Mouse (Mus musculus) kidney, adult 2 months (tissue): Measurements from ENCODE around the gene Wnt5b. TPM values are rescaled to one million over a fixed set of nuclear protein-coding genes. Genes with fewer than 3 reads are reported as not detected.

ENCODE experiments used
- DNase-seq: peaks from one replicate; pipeline ENCODE4 v3.0.0; 2021
- H3K27ac ChIP-seq: fragments of 200-500 bp; 2 replicates; pipeline ENCODE4 v1.5.1; 2012; ENCODE audit warnings: low read depth, low read length, control low read depth, inconsistent platforms; ENCODE audit not compliant: insufficient read depth
- H3K27me3 ChIP-seq: fragments of 200-500 bp; replicated peaks from 2 replicates; pipeline ENCODE4 v1.6.1; 2012; ENCODE audit warnings: mild to moderate bottlenecking, moderate library complexity, low read length, inconsistent platforms; ENCODE audit not compliant: control insufficient read depth, insufficient read depth
- H3K36me3 ChIP-seq: fragments of 200-500 bp; 2 replicates; pipeline ENCODE4 v1.6.1; 2012; ENCODE audit warnings: mild to moderate bottlenecking, moderate library complexity, low read length, inconsistent platforms; ENCODE audit not compliant: control insufficient read depth, insufficient read depth
- H3K4me1 ChIP-seq: fragments of 200-500 bp; 2 replicates; pipeline ENCODE4 v1.6.1; 2011; ENCODE audit warnings: low read length; ENCODE audit not compliant: control insufficient read depth, insufficient read depth
- H3K4me3 ChIP-seq: fragments of 200-500 bp; 2 replicates; pipeline ENCODE4 v1.5.1; 2011; ENCODE audit warnings: mild to moderate bottlenecking, low read depth, low read length, control low read depth; ENCODE audit not compliant: insufficient read depth
- CTCF ChIP-seq: fragments of 200-500 bp; conservative IDR thresholded peaks from 2 replicates; pipeline ENCODE4 v1.5.1; 2011; ENCODE audit warnings: low read depth, mild to moderate bottlenecking, control low read depth, low read length, moderate library complexity, mixed read lengths; ENCODE audit not compliant: insufficient read depth, insufficient read length
- POLR2A ChIP-seq: fragments of 200-500 bp; IDR thresholded peaks from one replicate; pipeline ENCODE4 v1.6.1; 2011; ENCODE audit warnings: low read depth, low read length, control low read depth
- WGBS: fragments of 180-500 bp; shearing (Covaris S2); methylation state at CpG from one replicate; pipeline ENCODE4 v1.1.7; 2018; 5-methylcytosine and 5-hydroxymethylcytosine counted together
- polyA plus RNA-seq: library from polyadenylated mRNA; depleted of rRNA; stranded (reverse); fragments of >200 nt; gene quantifications from 2 replicates; pipeline ENCODE4 v1.2.3, GENCODE M21; 2012

Wnt5b gene
- polyA plus RNA-seq, 1 experiment = 6.2 TPM

DNA sequence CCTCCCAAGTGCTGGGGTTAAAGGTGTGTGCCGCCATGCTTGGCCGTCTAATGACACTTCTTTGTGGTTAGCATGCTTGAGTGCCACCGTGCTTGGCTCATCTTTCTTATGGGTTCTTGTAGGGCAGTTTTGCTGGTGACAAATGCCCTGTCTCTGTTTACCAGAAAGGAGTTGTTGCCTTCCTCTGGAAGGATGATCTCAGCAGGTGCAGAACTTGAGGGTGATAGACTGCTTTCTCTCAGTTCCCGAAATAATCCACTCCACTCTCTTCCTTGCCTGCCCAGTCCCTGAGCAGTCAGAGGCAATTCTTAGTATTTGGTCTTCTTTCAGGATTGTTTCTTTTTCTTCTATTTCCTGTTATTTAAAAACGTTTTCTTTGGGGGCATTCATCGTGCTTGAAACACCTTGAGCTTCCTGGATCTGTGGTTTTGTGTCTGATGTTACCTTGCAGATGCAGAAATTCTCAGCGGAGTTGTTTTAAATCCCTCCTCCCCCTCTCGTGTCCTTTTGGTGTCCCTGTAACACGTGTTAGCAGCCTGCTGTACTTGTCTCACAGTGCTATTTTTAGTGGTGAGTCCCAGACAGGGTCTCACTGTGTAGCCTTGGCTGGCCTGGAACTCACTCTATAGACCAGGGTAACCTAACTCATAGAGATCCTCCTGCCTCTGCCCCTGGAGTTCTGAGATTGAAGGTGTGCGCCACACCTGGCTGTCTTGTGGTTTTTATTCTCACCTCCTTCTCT is 35.3 kb downstream of the Wnt5b start:
- H3K27ac ChIP-seq = no peak overlapping the region
- 53% methylated on average over 10 of the region's 10 CpGs for whole genome bisulfite sequencing
- TF ChIP-seq CTCF = no peak
- no peak for TF ChIP-seq POLR2A
- DNase-seq = peak; percentile 47
- no peaks in the 10 kb centered on the region; the same call in 1 of the 2 replicates for H3K4me1 ChIP-seq
- H3K27me3 ChIP-seq = no peaks in the 10 kb centered on the region
- no peak overlapping the region for H3K4me3 ChIP-seq
- H3K36me3 ChIP-seq = no peaks in the 10 kb centered on the region

DNA sequence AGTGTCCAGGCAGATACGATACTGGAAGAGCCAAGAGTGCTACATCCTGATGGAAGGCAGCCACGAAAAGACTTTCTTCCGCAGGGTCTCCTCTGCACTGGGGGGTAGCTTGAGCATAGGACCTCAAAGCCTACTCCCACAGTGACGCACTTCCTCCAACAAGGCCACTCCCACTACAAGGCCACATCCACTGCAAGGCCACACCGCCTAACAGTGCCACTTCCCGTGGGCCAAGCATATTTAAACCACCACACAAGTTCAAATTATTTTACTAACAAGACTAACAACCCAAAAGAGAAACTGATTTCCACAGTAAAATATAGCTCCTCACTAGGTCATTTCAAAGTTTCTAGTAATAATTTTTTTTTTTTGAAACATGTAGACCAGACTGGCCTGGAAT is 35.9 kb downstream of the Wnt5b start:
- H3K27ac ChIP-seq = no peak overlapping the region
- DNase-seq = no peak
- WGBS = 86% methylated on average over 6 of the region's 6 CpGs

DNA sequence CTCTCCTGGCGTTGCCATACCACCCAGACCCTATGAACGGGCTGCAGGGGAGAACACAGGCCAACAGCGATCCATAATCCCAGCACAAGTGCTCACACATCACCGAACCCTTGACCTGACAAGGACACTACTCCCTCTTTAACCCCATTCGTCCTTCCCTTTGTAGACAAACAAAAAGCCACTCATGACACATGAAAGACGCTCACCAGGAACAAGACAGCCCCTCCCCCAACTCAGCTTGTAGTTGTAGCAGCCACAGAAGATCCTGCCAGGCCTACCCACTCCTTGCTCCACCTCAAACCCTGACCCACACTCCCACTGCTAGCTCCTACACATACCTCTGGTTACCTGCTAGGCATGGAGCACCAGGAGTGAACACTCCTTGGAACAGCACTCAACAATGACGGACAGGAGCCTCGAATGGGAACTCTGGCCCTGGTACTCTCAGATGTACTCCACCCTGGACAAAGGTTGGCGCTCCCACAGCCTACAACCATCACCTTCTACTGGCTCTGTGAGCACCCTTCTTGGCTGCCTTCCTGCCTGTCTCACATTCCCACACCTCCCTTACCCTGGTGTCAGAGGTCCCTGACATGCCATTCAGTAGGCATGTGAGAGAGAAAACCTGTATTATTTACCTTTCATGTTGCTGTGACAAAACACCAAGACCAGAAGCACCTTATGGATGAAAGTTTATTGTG is 38.5 kb downstream of the Wnt5b start:
- DNase-seq = peak; percentile 68
- Histone ChIP-seq H3K36me3 (no peaks in the 10 kb centered on the region), H3K27me3 (no peaks in the 10 kb centered on the region), H3K4me1 (no peaks in the 10 kb centered on the region; the same call in 1 of the 2 replicates), H3K4me3 (no peak overlapping the region), H3K27ac (no peak overlapping the region)
- WGBS = 77% methylated on average over 9 of the region's 9 CpGs
- no peak for TF ChIP-seq POLR2A
- TF ChIP-seq CTCF = no peak

More for the DNA sequence above, 35.9 kb downstream of the Wnt5b start:
- Histone ChIP-seq H3K27me3 (no peaks in the 10 kb centered on the region), H3K4me3 (no peak overlapping the region), H3K36me3 (no peaks in the 10 kb centered on the region), H3K4me1 (no peaks in the 10 kb centered on the region; the same call in 1 of the 2 replicates)
- TF ChIP-seq POLR2A = no peak
- TF ChIP-seq CTCF = no peak

DNA sequence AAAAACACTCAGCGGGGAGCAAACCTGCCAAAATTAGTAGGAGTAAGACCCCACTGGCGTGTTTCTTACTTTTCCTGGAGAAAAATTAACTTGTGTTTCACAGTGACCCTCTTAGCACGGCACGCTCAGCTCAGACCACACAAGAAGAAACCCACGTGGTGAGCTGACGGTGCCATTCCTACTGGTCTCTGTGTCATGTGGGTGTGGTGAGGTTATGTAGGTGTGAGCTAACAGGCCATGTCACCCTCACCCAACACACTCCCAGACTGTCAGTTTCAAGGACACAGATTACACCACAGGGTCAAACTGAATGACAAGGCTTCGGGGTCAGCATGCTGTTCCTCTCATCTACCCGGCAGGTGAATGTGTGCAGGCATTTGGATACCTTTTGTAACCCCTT is 39.4 kb downstream of the Wnt5b start:
- no peaks in the 10 kb centered on the region for H3K27me3 ChIP-seq
- DNase-seq = no peak
- H3K27ac ChIP-seq = no peak overlapping the region
- TF ChIP-seq POLR2A (no peak), CTCF (no peak)
- H3K4me1 ChIP-seq = no peaks in the 10 kb centered on the region; the same call in 1 of the 2 replicates
- H3K36me3 ChIP-seq = no peaks in the 10 kb centered on the region
- no peak overlapping the region for H3K4me3 ChIP-seq
- 57% methylated on average over 8 of the region's 8 CpGs for WGBS

DNA sequence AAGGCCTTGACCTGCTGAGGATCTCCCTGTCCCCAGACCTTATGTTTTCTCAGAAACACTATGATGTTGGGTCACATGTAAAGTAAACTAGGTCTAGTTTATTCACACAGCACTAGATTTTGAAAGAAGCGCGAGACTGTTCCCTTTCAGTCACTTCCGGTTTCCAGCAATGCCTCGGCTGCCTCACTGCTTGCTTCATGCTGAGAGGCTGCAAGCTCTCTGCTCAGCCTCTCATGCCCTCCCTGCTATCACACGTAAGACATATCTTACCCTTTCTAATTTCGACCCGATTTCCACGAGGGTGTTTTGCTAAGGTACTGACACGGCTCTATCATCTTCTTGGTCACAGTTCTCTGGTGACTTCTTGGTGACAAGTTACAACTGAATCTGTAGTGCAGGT is 42.1 kb downstream of the Wnt5b start:
- TF ChIP-seq POLR2A (no peak), CTCF (no peak)
- no peak for DNase-seq
- no peaks in the 10 kb centered on the region for H3K27me3 ChIP-seq
- H3K36me3 ChIP-seq = no peaks in the 10 kb centered on the region
- no peaks in the 10 kb centered on the region; the same call in 1 of the 2 replicates for H3K4me1 ChIP-seq
- 58% methylated on average over 9 of the region's 9 CpGs for WGBS
- H3K27ac ChIP-seq = no peak overlapping the region
- no peak overlapping the region for H3K4me3 ChIP-seq

DNA sequence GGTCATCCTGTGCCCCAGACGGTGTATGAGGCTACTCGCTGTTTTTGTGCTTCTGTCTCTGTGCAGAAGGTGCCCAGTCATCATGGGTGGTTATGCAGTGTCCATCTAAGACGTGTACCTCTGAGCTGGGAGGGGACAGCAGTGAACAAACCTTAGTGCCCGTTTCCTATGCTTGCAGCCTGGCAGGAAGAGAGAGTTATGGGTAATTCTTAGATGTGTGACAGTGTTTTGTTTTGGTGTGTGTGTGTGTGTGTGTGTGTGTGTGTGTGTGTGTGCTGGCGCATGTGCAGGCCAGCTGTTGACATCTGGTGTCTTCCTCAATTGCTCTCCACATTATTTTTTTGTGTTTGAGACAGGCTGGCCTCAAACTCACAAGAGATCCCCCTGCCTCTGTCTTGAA is 44.1 kb downstream of the Wnt5b start:
- WGBS = 68% methylated on average over 5 of the region's 5 CpGs
- no peak for DNase-seq
- no peak overlapping the region for H3K27ac ChIP-seq

DNA sequence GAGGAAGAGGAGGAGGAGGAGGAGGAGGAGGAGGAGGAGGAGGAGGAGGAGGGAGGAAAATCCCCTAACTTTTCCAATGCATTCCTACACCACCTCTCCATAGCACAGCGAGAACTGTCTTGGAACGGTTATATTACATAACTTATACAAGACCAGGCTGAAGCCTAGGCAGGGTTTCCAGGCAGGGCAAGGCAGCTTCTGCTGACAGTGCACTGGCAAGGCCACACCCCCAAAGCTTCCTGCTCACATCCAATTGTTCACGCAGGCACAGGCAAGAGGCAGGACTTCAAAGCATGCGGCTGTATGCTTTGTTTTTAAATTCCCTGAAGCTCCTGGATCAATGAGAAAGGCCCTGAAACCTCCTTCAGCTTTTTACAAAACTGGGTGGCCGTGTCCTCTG is 44.9 kb downstream of the Wnt5b start:
- no peak overlapping the region for H3K4me3 ChIP-seq
- peak; percentile 81 for DNase-seq
- H3K36me3 ChIP-seq = no peaks in the 10 kb centered on the region
- H3K4me1 ChIP-seq = no peaks in the 10 kb centered on the region
- WGBS = 19% methylated on average over 5 of the region's 5 CpGs
- TF ChIP-seq CTCF = no peak
- no peak for TF ChIP-seq POLR2A
- H3K27me3 ChIP-seq = no peaks in the 10 kb centered on the region
- H3K27ac ChIP-seq = no peak overlapping the region

More for the DNA sequence above, 44.1 kb downstream of the Wnt5b start:
- Histone ChIP-seq H3K36me3 (no peaks in the 10 kb centered on the region), H3K4me3 (no peak overlapping the region), H3K27me3 (no peaks in the 10 kb centered on the region), H3K4me1 (no peaks in the 10 kb centered on the region)
- TF ChIP-seq CTCF (no peak), POLR2A (no peak)
